Mouse (Mus musculus): ENCODE results near the gene Ndst2. TPM values are rescaled to one million over a fixed set of nuclear protein-coding genes. Genes with fewer than 3 reads are reported as not detected.

Ndst2 gene
- total and polyA plus RNA-seq, 3 experiments, result 37.1 to 54.0 (median 39.5) TPM

GRCm38 (mm10) chr14:20749494-20750051, 15.2 kb upstream of the Ndst2 start:
- peaks cover 0 to 7% of the 10 kb centered on the region in 2 experiments; a peak in 2 of 4 replicates for H3K36me3 ChIP-seq (ENCODE audit: control insufficient read depth in 1 of 2, insufficient read depth in 2 of 2, low read length in 2 of 2)
- no peaks in the 10 kb centered on the region for H3K9me3 ChIP-seq (replicated peaks; ENCODE audit: insufficient read depth, low read length)
- H3K4me1 ChIP-seq (ENCODE audit: control insufficient read depth in 1 of 2, insufficient read depth in 2 of 2, low read length in 2 of 2), result peaks cover 0 to 3% of the 10 kb centered on the region in 2 experiments; a peak in 2 of 4 replicates
- TF ChIP-seq MEF2A (IDR thresholded peaks at IDR 0.05; ENCODE audit: extremely low read depth, insufficient replicate concordance, low read depth, low read length, poor library complexity, severe bottlenecking) (no peak), NRF1 (IDR thresholded peaks at IDR 0.05; ENCODE audit: insufficient read depth, low read depth, low read length, poor library complexity, severe bottlenecking) (no peak), KAT2A (conservative IDR thresholded peaks at IDR 0.05; ENCODE audit: low read depth, low read length) (no peak), BHLHE40 (IDR thresholded peaks at IDR 0.05; ENCODE audit: borderline replicate concordance, low read depth, low read length) (no peak), MYC (IDR thresholded peaks at IDR 0.05; ENCODE audit: low read depth, low read length) (no peak), ZNF384 (IDR thresholded peaks at IDR 0.05; ENCODE audit: low read depth, low read length) (no peak), GATA1 (IDR thresholded peaks at IDR 0.05; ENCODE audit: low read depth, low read length) (no peak), POLR2AphosphoS2 (IDR thresholded peaks at IDR 0.05; ENCODE audit: low read length) (no peak), MAZ (IDR thresholded peaks at IDR 0.05; ENCODE audit: low read depth, low read length) (no peak), JUND (IDR thresholded peaks at IDR 0.05; ENCODE audit: low read depth, low read length) (no peak), USF1 (IDR thresholded peaks at IDR 0.05; ENCODE audit: low read depth, low read length) (no peak), MAX (IDR thresholded peaks at IDR 0.05; ENCODE audit: low read length) (no peak), E2F4 (IDR thresholded peaks at IDR 0.05; ENCODE audit: borderline replicate concordance, low read depth, low read length) (no peak), CTCF (IDR thresholded peaks at IDR 0.05 in 2 of 3, conservative IDR thresholded peaks at IDR 0.05 in 1 of 3; ENCODE audit: control insufficient read depth in 1 of 3, insufficient read depth in 1 of 3, low read depth in 2 of 3, low read length in 3 of 3, poor library complexity in 1 of 3, severe bottlenecking in 1 of 3) (no peak), TCF12 (IDR thresholded peaks at IDR 0.05; ENCODE audit: low read depth, low read length) (no peak), RAD21 (IDR thresholded peaks at IDR 0.05; ENCODE audit: low read depth, low read length) (no peak), MAFK (IDR thresholded peaks at IDR 0.05; ENCODE audit: borderline replicate concordance, low read depth, low read length) (no peak), MYB (IDR thresholded peaks at IDR 0.05; ENCODE audit: low read depth, low read length) (no peak), SIN3A (IDR thresholded peaks at IDR 0.05; ENCODE audit: low read length) (no peak), HCFC1 (IDR thresholded peaks at IDR 0.05; ENCODE audit: low read depth, low read length) (no peak)
- H3K79me2 ChIP-seq (ENCODE audit: control insufficient read depth, insufficient read depth, low read length, poor library complexity), result no peaks in the 10 kb centered on the region
- H3K4me3 ChIP-seq (ENCODE audit: control insufficient read depth in 1 of 2, insufficient read depth in 1 of 2, low read depth in 2 of 2, low read length in 2 of 2), result no peak overlapping the region
- DNase-seq (ENCODE audit: low read depth, low spot score), result no peak
- H3K27me3 ChIP-seq (ENCODE audit: control insufficient read depth in 1 of 2, insufficient read depth in 2 of 2, low read length in 2 of 2), result no peaks in the 10 kb centered on the region
- no peak overlapping the region for H3K9ac ChIP-seq (ENCODE audit: control insufficient read depth, low read depth, low read length, poor library complexity, severe bottlenecking)
- H3K27ac ChIP-seq (ENCODE audit: control insufficient read depth, low read depth, low read length), result no peak overlapping the region

DNA sequence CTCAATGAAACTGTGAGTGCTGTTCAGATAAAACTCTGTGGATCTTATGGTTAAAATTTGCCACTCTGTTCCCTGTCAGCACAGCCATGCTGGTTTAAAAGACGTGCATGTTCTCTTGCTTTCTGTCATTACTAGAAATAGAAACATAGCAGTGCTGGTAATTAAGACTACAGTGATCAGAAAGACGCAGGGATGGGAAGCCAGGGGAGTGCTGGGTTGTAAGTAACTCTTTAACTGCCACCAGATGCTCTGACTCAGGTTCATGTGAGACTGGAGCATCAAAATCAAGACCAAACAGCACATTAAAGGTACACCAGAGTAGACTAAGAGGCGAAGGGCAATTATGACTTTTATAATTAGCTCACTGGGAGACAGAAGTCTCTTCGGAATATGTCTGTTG, 14.0 kb upstream of the Ndst2 start:
- H3K4me3 ChIP-seq (ENCODE audit: control insufficient read depth in 1 of 2, insufficient read depth in 1 of 2, low read depth in 2 of 2, low read length in 2 of 2), result no peak overlapping the region
- DNase-seq (ENCODE audit: low read depth, low spot score), result no peak
- no peaks in the 10 kb centered on the region for H3K9me3 ChIP-seq (replicated peaks; ENCODE audit: insufficient read depth, low read length)
- H3K27ac ChIP-seq (ENCODE audit: control insufficient read depth, low read depth, low read length), result no peak overlapping the region
- H3K9ac ChIP-seq (ENCODE audit: control insufficient read depth, low read depth, low read length, poor library complexity, severe bottlenecking), result no peak overlapping the region
- H3K27me3 ChIP-seq (ENCODE audit: control insufficient read depth in 1 of 2, insufficient read depth in 2 of 2, low read length in 2 of 2), result no peaks in the 10 kb centered on the region
- no peak for TF ChIP-seq TBP (IDR thresholded peaks at IDR 0.05; ENCODE audit: low read depth, low read length)
- no peak for TF ChIP-seq MAZ (IDR thresholded peaks at IDR 0.05; ENCODE audit: low read depth, low read length)
- no peak for TF ChIP-seq CTCF (IDR thresholded peaks at IDR 0.05 in 2 of 3, conservative IDR thresholded peaks at IDR 0.05 in 1 of 3; ENCODE audit: control insufficient read depth in 1 of 3, insufficient read depth in 1 of 3, low read depth in 2 of 3, low read length in 3 of 3, poor library complexity in 1 of 3, severe bottlenecking in 1 of 3)
- no peak for TF ChIP-seq ELF1 (IDR thresholded peaks at IDR 0.05; ENCODE audit: low read depth, low read length)
- TF ChIP-seq KAT2A (conservative IDR thresholded peaks at IDR 0.05; ENCODE audit: low read depth, low read length), result no peak
- no peak for TF ChIP-seq GABPA (IDR thresholded peaks at IDR 0.05; ENCODE audit: low read depth, low read length)
- no peak for TF ChIP-seq GATA1 (IDR thresholded peaks at IDR 0.05; ENCODE audit: low read depth, low read length)
- TF ChIP-seq MYB (IDR thresholded peaks at IDR 0.05; ENCODE audit: low read depth, low read length), result no peak
- no peak for TF ChIP-seq NRF1 (IDR thresholded peaks at IDR 0.05; ENCODE audit: insufficient read depth, low read depth, low read length, poor library complexity, severe bottlenecking)
- TF ChIP-seq ZKSCAN1 (IDR thresholded peaks at IDR 0.05; ENCODE audit: low read depth, low read length), result no peak
- no peak for TF ChIP-seq USF2 (IDR thresholded peaks at IDR 0.05; ENCODE audit: borderline replicate concordance in 1 of 2, insufficient read depth in 1 of 2, low read depth in 1 of 2, low read length in 2 of 2)
- TF ChIP-seq MYC (IDR thresholded peaks at IDR 0.05; ENCODE audit: low read depth, low read length), result no peak
- H3K4me1 ChIP-seq (ENCODE audit: control insufficient read depth in 1 of 2, insufficient read depth in 2 of 2, low read length in 2 of 2), result no peaks in the 10 kb centered on the region
- H3K36me3 ChIP-seq (ENCODE audit: control insufficient read depth in 1 of 2, insufficient read depth in 2 of 2, low read length in 2 of 2), result peaks cover 0 to 4% of the 10 kb centered on the region in 2 experiments; a peak in 2 of 4 replicates
- no peaks in the 10 kb centered on the region for H3K79me2 ChIP-seq (ENCODE audit: control insufficient read depth, insufficient read depth, low read length, poor library complexity)
